Mouse (Mus musculus): ENCODE measurements at regions not wholly inside any gene's neighbourhood (a gene's known extent, or its start where the extent isn't known, plus 50 kb on each side); places are given as distances from the start of the nearest gene placed in this dataset.

DNA sequence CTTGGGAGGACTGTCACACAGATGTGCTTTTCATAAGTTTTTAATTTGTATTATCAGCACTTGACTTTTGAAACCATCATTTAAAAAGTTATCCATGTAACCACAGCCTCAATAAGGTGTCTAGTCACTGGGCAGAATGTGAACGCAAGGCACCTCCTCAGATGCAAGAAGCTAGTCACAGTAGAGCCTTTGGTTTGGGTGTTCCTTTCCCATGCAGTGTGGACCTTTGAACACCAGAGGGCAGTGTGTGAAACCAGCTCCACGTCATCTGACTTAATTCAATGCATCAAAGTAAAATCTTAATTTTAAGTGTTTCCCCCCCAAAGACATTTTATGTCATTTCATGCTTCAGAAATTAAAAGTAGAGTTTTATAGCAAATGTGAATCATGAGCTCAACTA is 166.2 kb upstream of the Nabp1 start:
- DNase-seq (ENCODE audit: low spot score), result peak; percentile 76

DNA sequence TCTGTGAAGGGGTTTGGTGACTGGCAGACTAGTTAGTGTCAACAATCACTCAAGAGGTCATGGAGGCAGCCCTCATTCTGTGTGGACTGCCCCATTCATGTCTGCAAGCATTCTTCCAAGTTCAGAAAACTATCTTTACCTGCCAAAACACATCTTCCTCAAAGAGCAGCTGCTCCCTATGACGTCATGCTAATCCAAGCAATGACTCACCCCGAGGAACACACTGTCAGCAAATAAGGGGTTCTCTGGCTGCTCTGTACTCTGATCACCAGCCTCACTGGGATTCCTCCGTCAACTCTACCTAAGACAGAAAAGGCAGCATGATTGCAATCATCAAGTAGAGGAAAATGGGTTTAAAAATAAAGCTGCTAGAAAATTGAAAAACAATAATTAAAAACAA is 165.4 kb upstream of the Nabp1 start:
- peak; percentile 10 for DNase-seq (ENCODE audit: low spot score)

DNA sequence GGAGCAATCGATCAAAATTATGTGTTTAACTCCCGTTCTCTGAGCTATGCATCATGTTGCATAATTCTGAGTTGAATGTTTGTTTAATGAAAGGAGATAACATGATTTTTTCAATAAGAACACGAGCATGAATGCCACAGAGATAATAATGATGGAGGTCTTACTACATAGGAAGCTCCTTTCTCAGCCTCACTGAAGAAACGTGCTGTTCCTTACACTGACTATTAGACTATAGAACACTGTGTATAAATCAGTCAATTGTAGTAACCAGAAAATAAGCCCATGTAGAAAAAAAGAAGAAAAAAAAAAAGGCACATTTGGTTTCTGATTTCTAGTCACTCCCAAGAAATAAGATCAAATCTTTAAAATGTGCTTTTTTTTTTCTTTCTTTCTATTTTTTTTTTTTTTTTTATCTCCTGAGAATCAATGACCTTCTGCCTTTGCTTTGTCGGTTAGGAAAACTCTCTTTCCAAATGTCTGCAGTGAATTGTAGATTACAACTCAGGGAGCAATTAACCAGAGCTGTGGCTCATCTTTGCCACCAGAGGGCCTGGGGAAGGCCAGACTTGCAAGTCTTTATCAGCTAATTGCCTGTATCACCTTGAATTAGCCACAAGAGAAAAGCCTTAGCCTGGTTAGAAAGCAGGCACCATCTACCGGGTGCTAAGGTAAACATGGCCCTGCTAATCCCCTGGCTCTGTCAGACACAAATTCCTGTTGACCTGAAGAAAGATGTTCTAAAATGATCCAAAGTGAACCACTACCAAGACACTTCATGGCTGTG is 160.5 kb upstream of the Nabp1 start:
- no peak for DNase-seq (ENCODE audit: low spot score)

DNA sequence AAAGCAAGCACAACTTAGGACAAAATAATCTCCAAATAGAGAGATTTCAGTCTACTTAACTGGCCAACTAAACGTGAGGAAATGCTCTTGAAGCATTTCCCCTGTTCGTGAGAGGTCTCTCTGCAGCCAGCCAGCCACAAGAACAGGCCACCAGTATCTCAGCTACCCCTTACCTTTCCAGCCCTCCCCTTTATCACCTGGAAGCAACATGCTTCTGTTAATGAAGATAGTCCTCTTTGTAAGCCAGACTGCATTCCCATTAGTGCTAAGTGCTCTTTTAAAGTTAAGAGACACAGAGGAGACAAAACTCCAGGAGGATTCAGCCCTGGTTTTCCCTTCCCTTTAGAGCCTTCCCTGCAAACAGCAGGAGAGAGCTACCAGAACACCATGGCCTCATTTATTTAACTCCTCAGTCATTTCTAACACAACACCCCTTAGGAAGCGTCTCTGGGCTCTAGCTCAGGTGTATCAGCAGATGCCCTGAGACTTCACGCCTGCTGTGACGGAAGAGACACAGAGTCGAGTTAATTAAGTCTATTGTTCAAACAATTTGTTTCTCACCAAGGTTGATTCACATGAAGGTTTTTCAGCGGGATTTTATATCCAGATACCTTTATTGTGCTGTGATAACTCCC is 157.8 kb upstream of the Nabp1 start:
- no peak for DNase-seq (ENCODE audit: low spot score)

DNA sequence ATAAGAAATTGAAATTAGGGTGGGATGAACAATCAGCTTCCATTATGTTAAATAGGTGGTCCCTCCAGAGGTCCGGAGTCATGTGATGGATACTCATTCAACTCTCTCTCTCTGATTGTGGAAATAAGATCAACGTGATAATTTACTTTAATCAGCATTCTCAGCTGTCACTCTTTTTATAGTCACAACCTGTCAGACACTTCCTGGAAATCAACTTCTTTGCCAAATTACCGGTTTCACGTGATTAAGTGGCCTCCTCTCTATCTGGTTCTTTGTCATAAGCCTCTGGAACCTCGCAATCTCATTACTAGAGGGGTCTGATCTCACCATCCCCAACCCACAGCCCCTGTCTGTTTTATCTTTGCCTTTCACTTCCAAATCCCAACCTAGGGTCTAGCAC is 155.6 kb upstream of the Nabp1 start:
- no peak for DNase-seq (ENCODE audit: low spot score)

DNA sequence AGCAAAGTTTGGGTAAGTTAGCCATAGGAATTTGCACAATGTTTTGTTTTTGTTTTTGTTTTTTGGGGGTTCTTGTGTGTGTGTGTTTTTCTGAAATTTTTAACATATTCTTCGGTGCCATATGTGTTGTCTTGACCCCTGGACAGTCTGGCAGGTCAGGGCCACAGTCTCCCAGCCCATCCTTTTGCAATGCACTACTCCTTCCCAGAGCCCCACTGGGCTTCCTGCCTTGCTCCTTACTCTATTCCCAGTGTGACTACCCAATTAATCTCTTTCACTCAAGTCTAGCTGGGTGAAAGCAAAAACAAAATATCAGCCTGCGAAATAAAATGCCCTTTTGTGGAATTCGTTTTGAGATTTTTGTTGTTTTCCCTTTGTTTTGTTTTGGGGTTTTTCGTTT is 154.6 kb upstream of the Nabp1 start:
- no peak for DNase-seq (ENCODE audit: low spot score)

DNA sequence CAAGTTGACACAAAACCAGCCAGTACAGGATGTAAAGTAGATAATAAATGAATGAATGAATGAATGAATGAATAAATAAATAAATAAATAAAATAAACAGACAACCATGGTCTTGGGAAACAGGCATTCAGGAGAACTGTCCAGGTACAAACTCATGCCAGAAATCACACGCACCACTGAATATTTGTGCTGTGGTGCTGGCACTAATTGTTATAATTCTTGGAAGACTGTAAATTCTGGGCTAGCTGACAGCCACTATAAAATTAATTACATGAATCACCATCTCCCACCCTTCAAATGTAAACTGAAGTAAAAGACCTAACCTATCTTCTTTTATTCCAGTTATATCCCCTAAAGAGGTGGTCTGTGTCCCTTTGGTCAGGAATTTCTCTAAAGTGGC is 151.6 kb upstream of the Nabp1 start:
- no peak for DNase-seq (ENCODE audit: low spot score)

DNA sequence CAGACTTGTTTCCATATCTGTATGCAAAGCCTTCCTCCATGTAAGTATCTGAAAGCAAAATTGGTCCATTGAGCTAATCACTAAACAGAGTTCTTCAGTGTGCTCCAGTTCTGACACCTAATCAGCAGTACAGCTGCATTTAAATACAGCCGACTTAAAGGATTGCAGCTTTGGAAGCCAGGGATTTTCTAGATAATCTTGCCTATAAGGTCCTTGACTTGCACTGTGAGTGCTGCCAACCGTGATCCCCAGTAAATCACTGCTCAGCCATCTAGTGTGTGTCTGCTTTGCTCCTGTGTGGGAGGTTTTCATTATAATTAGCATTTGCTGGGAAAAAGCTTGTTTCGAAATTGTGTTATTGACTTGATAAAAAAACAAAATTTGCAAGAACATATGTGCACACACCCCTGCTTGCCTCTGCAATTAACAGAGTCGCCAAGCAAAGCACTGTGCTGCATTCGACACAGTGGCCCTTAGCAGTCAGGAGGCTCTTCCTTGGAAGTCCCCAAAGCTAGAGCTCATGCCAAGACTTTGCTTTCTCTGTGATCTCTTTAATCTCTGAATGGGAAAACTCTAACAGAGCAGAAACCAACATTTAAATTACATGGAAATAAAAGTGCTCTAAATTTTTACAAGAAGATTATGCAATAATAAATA is 150.0 kb upstream of the Nabp1 start:
- no peak for DNase-seq (ENCODE audit: low spot score)

DNA sequence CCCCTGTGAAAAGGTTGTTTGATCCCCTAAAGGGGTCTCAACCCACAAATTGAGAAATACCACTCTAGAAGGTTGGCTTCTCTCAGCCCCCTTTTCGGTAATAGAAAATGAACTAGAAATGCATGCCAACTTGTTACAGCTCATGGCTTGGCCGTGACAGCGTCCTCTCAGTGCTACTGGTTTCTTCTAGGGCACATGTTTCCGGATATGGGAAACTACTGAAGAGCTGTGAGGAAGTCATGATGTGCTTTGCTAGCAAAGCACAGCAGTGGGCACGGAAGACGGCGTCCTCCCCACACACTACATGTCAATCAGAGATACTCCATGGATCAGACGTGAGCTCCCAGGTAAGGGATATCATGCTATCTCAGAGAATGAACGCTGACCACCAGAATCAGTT is 148.1 kb upstream of the Nabp1 start:
- DNase-seq (ENCODE audit: low spot score), result no peak

DNA sequence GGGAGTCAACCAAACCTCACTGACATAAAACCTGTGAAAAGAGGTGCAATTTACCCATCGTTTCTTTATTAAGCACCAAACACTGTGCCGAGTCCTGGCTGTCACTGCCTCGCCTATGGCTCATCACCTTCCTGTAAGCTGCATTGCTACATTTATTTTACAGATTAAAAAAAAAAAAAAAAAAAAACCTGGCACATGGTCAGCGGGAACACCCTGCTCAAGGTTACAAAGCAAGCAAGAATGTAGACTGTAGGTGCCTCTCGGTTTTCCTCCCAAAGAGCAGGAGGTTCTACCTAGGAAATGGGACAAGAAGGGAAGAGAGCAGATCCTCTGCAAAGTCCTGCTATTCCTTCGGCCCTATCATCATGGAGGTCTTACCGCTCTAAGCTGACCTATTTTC is 146.9 kb upstream of the Nabp1 start:
- DNase-seq (ENCODE audit: low spot score), result no peak

DNA sequence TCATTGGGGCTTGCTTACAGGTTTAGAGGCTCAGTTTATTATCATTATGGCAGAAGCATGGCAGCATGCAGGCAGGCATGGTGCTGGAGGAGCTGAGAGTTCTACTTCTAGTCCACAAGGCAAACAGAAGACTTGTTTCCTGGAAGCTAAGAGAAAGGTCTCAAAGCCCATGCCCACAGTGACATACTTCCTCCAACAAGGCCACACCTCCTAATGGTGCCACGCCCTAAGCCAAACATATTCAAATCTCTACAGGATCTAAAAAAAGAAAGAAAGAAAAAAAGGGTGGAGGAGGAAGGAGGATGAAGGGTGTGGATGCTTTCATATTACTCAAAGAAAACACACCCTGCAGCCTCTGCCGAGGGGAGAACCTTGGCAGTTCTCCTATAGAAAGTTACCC is 146.3 kb upstream of the Nabp1 start:
- no peak for DNase-seq (ENCODE audit: low spot score)

DNA sequence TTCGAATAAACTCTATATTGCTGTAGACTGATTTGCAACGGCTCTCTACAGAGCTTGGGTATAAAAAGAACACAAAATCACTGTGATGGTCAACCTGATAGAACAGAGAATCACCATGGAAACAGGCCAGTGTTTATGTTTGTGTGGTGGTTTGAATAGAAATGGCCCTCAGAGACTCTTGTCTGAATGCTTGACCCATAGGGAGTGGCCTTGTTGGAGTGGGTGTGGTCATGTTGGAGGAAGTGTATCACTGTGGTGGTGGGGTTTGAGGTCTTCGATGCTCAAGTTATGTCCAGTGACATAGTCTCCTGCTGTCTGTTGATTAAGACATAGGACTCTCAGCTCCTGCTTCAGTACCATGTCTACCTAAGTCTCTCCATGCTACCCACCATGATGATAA is 144.8 kb upstream of the Nabp1 start:
- no peak for DNase-seq (ENCODE audit: low spot score)

DNA sequence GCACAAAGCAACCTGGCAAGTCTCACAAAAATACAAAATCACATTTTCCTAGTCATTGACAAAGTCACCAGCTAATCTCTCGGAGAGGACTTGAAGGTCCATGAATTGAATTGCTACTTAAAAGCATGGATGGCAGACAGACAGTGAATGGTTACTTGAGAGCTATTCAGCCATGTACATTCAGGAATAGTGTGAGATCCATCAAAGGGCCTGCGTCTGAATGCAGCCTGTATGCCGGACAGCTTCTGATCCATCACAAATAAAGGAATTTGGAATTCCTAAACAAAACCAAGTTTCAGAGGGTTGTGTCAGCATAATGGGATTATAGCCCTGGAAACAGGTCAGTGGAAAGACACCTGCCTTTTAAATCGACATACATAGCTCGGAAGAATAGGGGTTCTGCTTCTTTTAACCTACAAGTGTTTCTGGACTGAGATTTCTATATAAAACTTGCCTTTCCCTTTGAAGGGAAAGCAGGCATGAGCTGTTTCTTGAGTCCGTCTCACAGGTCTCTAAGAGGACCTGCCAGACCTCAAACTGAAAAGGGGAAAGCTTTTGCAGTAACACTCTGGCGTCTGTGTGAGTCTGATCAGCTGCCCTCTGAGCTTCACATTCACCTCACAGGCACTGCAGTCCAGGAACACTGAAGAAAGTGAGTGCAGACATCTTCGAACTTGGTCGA is 144.1 kb upstream of the Nabp1 start:
- DNase-seq (ENCODE audit: low spot score), result no peak

DNA sequence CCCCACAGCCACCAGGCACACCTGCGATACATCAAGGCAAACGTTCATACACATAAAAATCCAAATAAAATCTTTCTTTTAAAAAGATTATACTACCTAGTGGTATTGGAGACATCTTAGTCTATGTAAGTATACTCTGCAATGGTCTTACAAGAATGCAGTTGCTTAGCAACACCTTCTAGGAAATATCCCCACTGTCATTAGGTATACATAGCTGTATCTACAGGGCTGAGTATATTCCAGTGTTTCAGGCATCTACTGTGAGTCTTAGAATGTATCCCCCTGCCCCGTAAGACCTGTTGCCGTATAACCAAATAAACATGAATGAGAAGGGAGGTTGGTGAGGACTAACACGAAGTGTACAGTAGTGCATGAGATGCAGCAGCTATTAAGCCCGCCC is 142.8 kb upstream of the Nabp1 start:
- no peak for DNase-seq (ENCODE audit: low spot score)

DNA sequence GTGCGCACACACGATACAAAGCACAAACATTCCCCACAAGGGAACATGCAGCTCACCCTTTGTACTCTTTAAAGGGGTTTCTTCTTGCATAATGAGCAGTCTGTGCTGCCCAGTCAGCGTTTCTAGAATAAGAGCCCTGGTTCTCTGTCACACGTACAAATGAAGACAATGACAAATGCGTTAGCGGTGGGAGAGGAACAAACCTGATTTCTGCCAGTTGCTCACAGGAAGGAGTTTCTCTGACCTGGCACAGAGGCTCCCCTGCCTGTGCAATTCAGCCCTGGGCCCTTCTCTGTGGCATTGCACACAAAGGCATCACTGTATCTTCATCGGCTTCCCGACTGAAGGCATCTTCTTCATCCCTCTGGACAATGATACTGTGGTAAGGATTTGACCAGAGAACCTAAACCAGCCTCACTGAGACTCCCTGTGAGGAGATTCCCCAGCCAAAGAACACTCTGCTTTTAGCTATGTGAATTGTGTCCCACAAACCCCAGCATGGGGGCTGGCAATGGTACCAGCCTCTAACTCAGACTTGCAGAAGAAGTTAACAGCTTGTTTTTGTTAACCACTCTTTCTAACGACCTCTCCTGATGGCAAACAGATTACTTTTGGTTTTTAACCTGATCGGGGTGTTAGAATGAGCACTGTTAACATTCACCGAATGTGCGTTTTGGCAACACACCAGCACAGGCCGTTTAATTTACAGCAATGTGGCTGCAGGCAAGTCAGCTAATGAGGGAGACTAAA is 139.5 kb upstream of the Nabp1 start:
- DNase-seq (ENCODE audit: low spot score), result no peak

DNA sequence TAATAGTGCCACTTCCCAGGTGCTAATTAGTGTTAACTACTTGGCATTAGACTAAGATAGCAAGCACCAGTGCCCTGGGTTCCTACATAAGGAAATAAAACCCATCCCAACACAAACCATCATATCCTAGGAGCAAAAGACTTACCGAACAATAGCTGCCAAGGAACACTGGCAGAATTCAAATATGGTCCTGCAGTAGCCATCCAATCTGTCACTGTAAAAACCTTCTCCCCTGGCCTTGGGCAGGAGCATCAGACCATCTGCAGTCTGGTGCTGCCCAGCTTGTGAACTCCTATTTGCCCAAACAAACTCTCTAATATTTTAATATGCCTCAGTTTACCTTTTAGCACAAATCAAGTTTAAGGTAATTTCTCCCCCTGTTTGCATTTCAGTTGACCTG is 137.9 kb upstream of the Nabp1 start:
- no peak for DNase-seq (ENCODE audit: low spot score)

DNA sequence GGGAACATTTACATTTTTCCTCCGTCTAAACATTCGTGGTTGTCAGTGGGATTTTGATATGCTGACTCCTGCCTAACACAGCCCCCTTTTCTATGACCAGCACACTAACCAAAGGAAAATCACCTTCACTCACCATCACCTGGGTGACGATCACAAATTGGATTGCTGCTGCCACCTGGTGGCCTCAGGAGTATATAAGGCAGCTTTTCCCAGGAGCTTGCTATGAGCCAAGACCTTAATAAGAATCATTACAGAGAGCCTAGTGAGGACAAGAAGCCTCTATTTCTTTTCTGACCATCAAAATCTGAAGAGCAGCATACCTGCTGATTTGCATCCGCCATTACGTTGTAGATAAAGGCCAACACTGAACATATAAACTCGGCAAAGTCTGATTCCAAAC is 137.3 kb upstream of the Nabp1 start:
- peak; percentile 54 for DNase-seq (ENCODE audit: low spot score)

DNA sequence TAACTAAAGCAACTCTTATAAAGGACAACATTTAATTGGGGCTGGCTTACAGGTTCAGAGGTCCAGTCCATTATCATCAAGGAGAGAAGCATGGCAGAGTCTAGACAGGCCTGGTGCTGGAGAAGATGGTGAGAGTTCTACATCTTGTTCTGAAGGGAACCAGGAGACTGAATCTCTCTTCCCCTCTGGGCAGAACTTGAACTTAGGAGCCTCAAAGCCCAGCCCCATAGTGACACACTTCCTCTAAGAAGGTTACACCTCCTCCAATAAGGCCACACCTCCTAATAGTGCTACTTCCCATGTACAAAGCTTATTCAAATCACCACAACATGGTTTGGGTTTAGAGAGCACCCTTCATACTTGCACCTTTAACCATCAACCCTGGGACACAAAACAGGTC is 136.5 kb upstream of the Nabp1 start:
- no peak for DNase-seq (ENCODE audit: low spot score)

DNA sequence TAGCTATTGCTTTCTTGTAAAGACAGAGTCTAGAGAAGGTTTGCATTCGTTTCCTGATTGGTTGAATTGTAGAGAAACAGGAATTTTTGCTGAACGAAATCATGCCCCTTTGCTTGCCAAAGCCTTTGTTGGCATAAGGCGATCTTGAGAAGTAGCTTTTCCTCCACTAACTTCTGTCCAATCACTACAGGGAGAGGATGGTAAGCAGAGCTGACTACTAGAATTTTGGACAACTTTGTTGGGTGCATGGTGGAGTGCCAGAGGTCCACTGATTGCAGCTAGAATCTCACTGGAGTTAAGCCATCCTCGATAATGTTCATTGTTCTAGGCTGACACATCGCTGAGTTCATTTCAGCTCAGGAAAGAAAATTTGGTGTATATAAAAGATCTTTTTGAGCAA is 131.1 kb upstream of the Nabp1 start:
- no peak for DNase-seq (ENCODE audit: low spot score)

DNA sequence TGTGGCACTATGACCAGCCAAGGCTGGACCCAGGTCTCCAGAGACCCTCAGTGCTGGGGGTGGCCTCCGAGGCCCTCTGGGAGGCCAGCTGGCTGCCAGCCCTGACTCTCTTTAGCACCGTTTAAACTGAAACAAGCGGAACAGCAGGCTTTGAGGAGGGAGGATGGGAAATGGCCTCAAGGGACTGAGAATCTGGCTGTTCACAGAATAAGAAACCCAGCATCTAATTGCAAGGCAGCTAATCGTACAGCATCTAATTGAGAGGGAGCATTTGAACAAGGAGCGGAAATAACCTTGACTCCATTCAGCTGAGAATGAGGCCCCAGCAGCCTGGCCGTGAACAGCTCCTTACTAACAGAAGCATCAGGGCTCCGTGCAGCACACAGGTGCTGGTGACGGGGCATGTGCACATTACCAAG is 129.2 kb upstream of the Nabp1 start:
- no peak for DNase-seq (ENCODE audit: low spot score)

DNA sequence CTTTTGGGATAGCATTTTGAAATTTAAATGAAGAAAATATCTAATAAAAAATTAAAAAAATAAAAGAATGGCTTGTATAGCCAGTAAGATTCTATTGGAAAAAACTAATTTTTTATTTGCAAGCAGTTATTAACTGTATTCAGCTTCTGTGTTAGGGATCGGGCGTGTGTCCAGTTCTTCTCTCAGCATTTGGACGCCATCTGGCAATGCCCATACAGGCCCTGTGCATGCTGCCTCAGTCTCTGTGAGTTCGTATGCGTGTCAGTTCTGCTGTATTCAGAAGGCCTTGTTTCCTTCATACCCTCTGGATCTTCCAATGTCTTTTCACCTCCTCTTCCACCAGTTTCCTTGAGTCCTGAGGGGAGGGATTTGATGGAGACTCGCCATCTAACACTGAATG is 123.8 kb upstream of the Nabp1 start:
- no peak for DNase-seq (ENCODE audit: low spot score)

DNA sequence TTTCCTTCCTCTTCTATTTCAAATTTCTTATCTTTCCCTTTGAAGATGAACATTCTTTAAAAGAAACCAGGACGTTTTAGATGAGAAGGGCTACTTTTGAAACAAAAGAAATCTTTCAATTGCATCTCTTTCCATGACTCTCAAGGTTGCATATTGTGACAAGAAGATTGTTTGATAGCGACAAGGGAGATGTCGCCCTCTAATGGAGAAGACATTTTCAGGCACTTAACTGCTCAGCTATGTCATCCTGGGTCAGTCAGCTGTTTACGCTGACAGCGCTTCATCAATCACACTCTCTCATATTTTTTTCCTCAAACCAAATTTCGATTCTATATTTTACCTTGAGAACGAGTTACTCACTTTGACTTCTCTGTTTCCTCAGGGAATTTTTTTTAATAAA is 122.2 kb upstream of the Nabp1 start:
- peak; percentile 10 for DNase-seq (ENCODE audit: low spot score)

All from urinary bladder, postnatal 14 days (tissue).